Mouse (Mus musculus): ENCODE measurements around the gene Epn1.

- TF ChIP-seq GATA1 (IDR thresholded peaks at IDR 0.05; ENCODE audit: borderline replicate concordance, low read length) (no peak), FLI1 (IDR thresholded peaks at IDR 0.05; ENCODE audit: low read length) (no peak)
Measured at GRCm38 (mm10) chr7:5091008-5091728, 11.1 kb downstream of the Epn1 start.

Measured in megakaryocyte, embryonic 14.5 days (primary cell).